Comparison of ENCODE assay signal across 30 mouse cellular contexts in the genomic region with DNA sequence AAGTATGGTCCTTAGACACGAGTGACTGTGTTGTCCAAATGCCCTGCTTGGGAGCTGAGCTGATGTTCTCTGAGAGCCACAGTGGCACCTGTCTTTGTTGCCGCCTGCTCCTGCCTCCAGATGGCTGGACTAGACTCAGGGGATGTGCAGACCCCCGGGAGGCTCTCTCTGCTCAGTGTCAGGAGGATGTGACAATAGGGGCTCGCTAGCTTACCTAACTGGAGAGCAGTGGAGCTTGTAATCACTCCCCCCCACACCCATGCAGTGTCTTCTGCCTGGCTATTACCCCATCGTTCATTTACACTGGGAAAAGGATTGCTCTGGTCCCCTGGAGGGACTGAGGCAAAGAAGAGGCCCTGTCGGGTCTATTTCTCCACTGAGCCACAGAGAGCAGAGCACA. TPM values are rescaled to one million over a fixed set of nuclear protein-coding genes. Genes with fewer than 3 reads are reported as not detected.
DNase-seq lines count a peak whose midpoint lies in the region; ATAC-seq lines count a peak whose summit lies in the region.
"Had no signal": no experiment of that assay in that cellular context is flagged by ENCODE, and none has a peak within 500 bp of the region (broad histone marks: within the 10 kb centered on the region; RNA-seq: fewer than 3 reads in every experiment).

No protein-coding gene starts in this region.

- no peak overlapping the region for H3K9ac ChIP-seq in forebrain, embryonic 12.5 days
- H3K9ac ChIP-seq in forebrain, embryonic 15.5 days (replicated peaks) = no peak overlapping the region
- H3K9ac ChIP-seq in midbrain, embryonic 16.5 days (ENCODE audit: low read depth, low read length) = no peak overlapping the region; the same call in 1 of the 2 replicates
- H3K9ac ChIP-seq in hindbrain, embryonic 15.5 days = no peak overlapping the region
- H3K9ac ChIP-seq in neural tube, embryonic 15.5 days (replicated peaks) = no peak overlapping the region
- H3K9ac ChIP-seq: embryonic facial prominence, embryonic 15.5 days; heart, embryonic 13.5 days; intestine, embryonic 15.5 days; limb, embryonic 15.5 days; liver, embryonic 13.5 days had no signal

- DNase-seq in midbrain, embryonic 10.5 days (ENCODE audit: low spot score) = no peak
- DNase-seq in cerebellum, adult 11-12 months = no peak
- no peak for DNase-seq in kidney, postnatal 14 days
- DNase-seq: adrenal gland, postnatal 10 days; cerebellum, adult 11 months; cerebellum, adult 9-11 months; heart, postnatal 10 days; kidney, adult 9 months; kidney, postnatal 10 days; layer of hippocampus, adult 9-11 months; liver, embryonic 13.5 days; lung, adult 18-20 months; right cerebral cortex, adult 18-20 months; spleen, adult 18-20 months; thymus, postnatal 14 days had no signal

- H3K9me3 ChIP-seq in forebrain, embryonic 12.5 days = peaks cover 1% of the 10 kb centered on the region
- 0 out of 2 replicates have a peak, but pooled peaks cover 3% of the 10 kb centered on the region for H3K9me3 ChIP-seq in forebrain, embryonic 15.5 days
- H3K9me3 ChIP-seq in midbrain, embryonic 10.5 days (replicated peaks) = peaks cover 8% of the 10 kb centered on the region
- H3K9me3 ChIP-seq in midbrain, embryonic 16.5 days (replicated peaks; ENCODE audit: control insufficient read depth, low read length, poor library complexity, severe bottlenecking) = peaks cover 4% of the 10 kb centered on the region; the same call in 1 of the 2 replicates
- no peaks in the 10 kb centered on the region for H3K9me3 ChIP-seq in hindbrain, embryonic 15.5 days
- H3K9me3 ChIP-seq in neural tube, embryonic 15.5 days (replicated peaks) = no peaks in the 10 kb centered on the region
- H3K9me3 ChIP-seq: embryonic facial prominence, embryonic 15.5 days; intestine, embryonic 15.5 days; limb, embryonic 10.5 days; liver, embryonic 13.5 days had no signal

- H3K27ac ChIP-seq in forebrain, embryonic 12.5 days = no peak overlapping the region
- H3K27ac ChIP-seq in forebrain, embryonic 15.5 days (replicated peaks) = no peak overlapping the region
- H3K27ac ChIP-seq in midbrain, embryonic 10.5 days (replicated peaks) = peak overlapping the region; percentile 23; the same call in 1 of the 2 replicates
- H3K27ac ChIP-seq in midbrain, embryonic 16.5 days (ENCODE audit: low read length) = no peak overlapping the region
- H3K27ac ChIP-seq in hindbrain, embryonic 15.5 days (replicated peaks) = peak overlapping the region; percentile 52
- peak overlapping the region; percentile 79 for H3K27ac ChIP-seq in neural tube, embryonic 15.5 days (replicated peaks)
- H3K27ac ChIP-seq: embryonic facial prominence, embryonic 15.5 days; heart, embryonic 13.5 days; intestine, embryonic 15.5 days; limb, embryonic 10.5 days; limb, embryonic 15.5 days; liver, embryonic 13.5 days; macrophage had no signal

- H3K4me2 ChIP-seq in forebrain, embryonic 12.5 days = no peak overlapping the region
- H3K4me2 ChIP-seq in forebrain, embryonic 15.5 days (replicated peaks) = no peak overlapping the region
- H3K4me2 ChIP-seq in midbrain, embryonic 16.5 days (ENCODE audit: low read length) = no peak overlapping the region
- 0 out of 2 replicates have a peak overlapping the region, but pooled peaks have one; percentile 19 for H3K4me2 ChIP-seq in hindbrain, embryonic 15.5 days
- H3K4me2 ChIP-seq in neural tube, embryonic 15.5 days = peak overlapping the region; percentile 34; the same call in 1 of the 2 replicates
- H3K4me2 ChIP-seq: embryonic facial prominence, embryonic 15.5 days; heart, embryonic 13.5 days; intestine, embryonic 15.5 days; limb, embryonic 15.5 days; liver, embryonic 13.5 days had no signal

- H3K36me3 ChIP-seq in forebrain, embryonic 12.5 days (replicated peaks) = no peaks in the 10 kb centered on the region
- H3K36me3 ChIP-seq in forebrain, embryonic 15.5 days = no peaks in the 10 kb centered on the region
- no peaks in the 10 kb centered on the region for H3K36me3 ChIP-seq in midbrain, embryonic 10.5 days
- no peaks in the 10 kb centered on the region for H3K36me3 ChIP-seq in midbrain, embryonic 16.5 days (ENCODE audit: control insufficient read depth, insufficient read depth, low read length)
- H3K36me3 ChIP-seq in hindbrain, embryonic 15.5 days = no peaks in the 10 kb centered on the region
- H3K36me3 ChIP-seq in neural tube, embryonic 15.5 days = no peaks in the 10 kb centered on the region
- H3K36me3 ChIP-seq: embryonic facial prominence, embryonic 15.5 days; G1E; heart, embryonic 13.5 days; intestine, embryonic 15.5 days; limb, embryonic 10.5 days; limb, embryonic 15.5 days; liver, embryonic 13.5 days had no signal

- 0 out of 2 replicates have a peak, but pooled peaks have one; percentile 41 for ATAC-seq in forebrain, embryonic 12.5 days (ENCODE audit: low FRiP score)
- ATAC-seq in forebrain, embryonic 15.5 days (replicated peaks) = no peak
- no peak for ATAC-seq in midbrain, embryonic 16.5 days
- no peak for ATAC-seq in hindbrain, embryonic 15.5 days (ENCODE audit: low FRiP score, low read depth)
- peak; percentile 29; the same call in 1 of the 2 replicates for ATAC-seq in neural tube, embryonic 15.5 days (ENCODE audit: low FRiP score)
- ATAC-seq: forebrain, embryonic 16.5 days; intestine, embryonic 15.5 days; lung, postnatal 0 days had no signal

- 0 out of 2 replicates have a peak, but pooled peaks cover 2% of the 10 kb centered on the region for H3K27me3 ChIP-seq in forebrain, embryonic 12.5 days
- H3K27me3 ChIP-seq in forebrain, embryonic 15.5 days = no peaks in the 10 kb centered on the region
- H3K27me3 ChIP-seq in midbrain, embryonic 10.5 days (ENCODE audit: low read depth, poor library complexity, severe bottlenecking) = 0 out of 2 replicates have a peak, but pooled peaks cover 4% of the 10 kb centered on the region
- no peaks in the 10 kb centered on the region for H3K27me3 ChIP-seq in midbrain, embryonic 16.5 days (ENCODE audit: control insufficient read depth, insufficient read depth, low read depth, low read length)
- no peaks in the 10 kb centered on the region for H3K27me3 ChIP-seq in hindbrain, embryonic 15.5 days
- 0 out of 2 replicates have a peak, but pooled peaks cover 3% of the 10 kb centered on the region for H3K27me3 ChIP-seq in neural tube, embryonic 15.5 days (replicated peaks)
- H3K27me3 ChIP-seq: embryonic facial prominence, embryonic 15.5 days; intestine, embryonic 15.5 days; liver, embryonic 13.5 days had no signal

- no peak overlapping the region for H3K4me3 ChIP-seq in forebrain, embryonic 12.5 days (replicated peaks)
- no peak overlapping the region for H3K4me3 ChIP-seq in forebrain, embryonic 15.5 days
- no peak overlapping the region for H3K4me3 ChIP-seq in midbrain, embryonic 10.5 days
- H3K4me3 ChIP-seq in midbrain, embryonic 16.5 days (ENCODE audit: low read depth, low read length) = no peak overlapping the region
- no peak overlapping the region for H3K4me3 ChIP-seq in hindbrain, embryonic 15.5 days
- H3K4me3 ChIP-seq in neural tube, embryonic 15.5 days (replicated peaks) = no peak overlapping the region
- H3K4me3 ChIP-seq: embryonic facial prominence, embryonic 15.5 days; heart, embryonic 13.5 days; intestine, embryonic 15.5 days; limb, embryonic 10.5 days; limb, embryonic 15.5 days; liver, embryonic 13.5 days had no signal

- peaks cover 16% of the 10 kb centered on the region for H3K4me1 ChIP-seq in forebrain, embryonic 12.5 days
- H3K4me1 ChIP-seq in forebrain, embryonic 15.5 days = peaks cover 11% of the 10 kb centered on the region
- H3K4me1 ChIP-seq in midbrain, embryonic 10.5 days = peaks cover 19% of the 10 kb centered on the region
- peaks cover 6% of the 10 kb centered on the region for H3K4me1 ChIP-seq in midbrain, embryonic 16.5 days (ENCODE audit: control insufficient read depth, insufficient read depth, low read length)
- H3K4me1 ChIP-seq in hindbrain, embryonic 15.5 days (replicated peaks) = peaks cover 22% of the 10 kb centered on the region
- peaks cover 20% of the 10 kb centered on the region for H3K4me1 ChIP-seq in neural tube, embryonic 15.5 days
- H3K4me1 ChIP-seq: embryonic facial prominence, embryonic 15.5 days; heart, embryonic 13.5 days; intestine, embryonic 15.5 days; limb, embryonic 10.5 days; limb, embryonic 15.5 days; liver, embryonic 13.5 days had no signal

- WGBS in forebrain, embryonic 12.5 days = 25% methylated on average over 6 of the region's 6 CpGs
- 10% methylated on average over 6 of the region's 6 CpGs for WGBS in forebrain, embryonic 15.5 days
- WGBS in midbrain, embryonic 10.5 days = 34% methylated on average over 6 of the region's 6 CpGs
- WGBS in midbrain, embryonic 16.5 days = 19% methylated on average over 6 of the region's 6 CpGs
- WGBS in hindbrain, embryonic 15.5 days = 29% methylated on average over 6 of the region's 6 CpGs
- WGBS in neural tube, embryonic 15.5 days = 15% methylated on average over 6 of the region's 6 CpGs

RNA-seq across cellular contexts. Expression of gene Gm17455, which starts 31.1 kb away (rescaled TPM):
- polyA plus RNA-seq in forebrain, embryonic 12.5 days (2016; fragmentation: Nextera tagmentation; extraction: Ambion mirVana) = 1.9 and 2.7 TPM in 2 replicates
- 4.9 and 6.9 TPM in 2 replicates for polyA plus RNA-seq in forebrain, embryonic 15.5 days (2015; fragmentation: Nextera tagmentation; extraction: Ambion mirVana)
- 3.7 and 5.5 TPM in 2 replicates for polyA plus RNA-seq in midbrain, embryonic 10.5 days (2016; fragmentation: Nextera tagmentation; extraction: Ambion mirVana)
- 9.4 and 13.9 TPM in 2 replicates for polyA plus RNA-seq in midbrain, embryonic 16.5 days (2015; fragmentation: Nextera tagmentation; extraction: Ambion mirVana)
- 11.7 and 16.8 TPM in 2 replicates for polyA plus RNA-seq in hindbrain, embryonic 15.5 days (2015; fragmentation: Nextera tagmentation; extraction: Ambion mirVana)
- 11.3 and 12.5 TPM in 2 replicates for polyA plus RNA-seq in neural tube, embryonic 15.5 days (2015; fragmentation: Nextera tagmentation; extraction: Ambion mirVana)
- polyA plus RNA-seq: G1E; liver, embryonic 13.5 days; macrophage; stomach, embryonic 16.5 days had no signal

Comparison
In these comparisons a context has a peak if more than half of its experiments do, and no peak if none do; other contexts are left out.
1. ATAC-seq: peak in forebrain, embryonic 12.5 days (single experiment) and neural tube, embryonic 15.5 days (single experiment); none in forebrain, embryonic 15.5 days (single experiment), midbrain, embryonic 16.5 days (single experiment) and hindbrain, embryonic 15.5 days (single experiment).
2. H3K27ac ChIP-seq: peak in midbrain, embryonic 10.5 days (single experiment), hindbrain, embryonic 15.5 days (single experiment) and neural tube, embryonic 15.5 days (single experiment); none in forebrain, embryonic 12.5 days (single experiment), forebrain, embryonic 15.5 days (single experiment) and midbrain, embryonic 16.5 days (single experiment).
3. H3K4me2 ChIP-seq: peak in hindbrain, embryonic 15.5 days (single experiment) and neural tube, embryonic 15.5 days (single experiment); none in forebrain, embryonic 12.5 days (single experiment), forebrain, embryonic 15.5 days (single experiment) and midbrain, embryonic 16.5 days (single experiment).